Mouse (Mus musculus): ENCODE measurements around the gene Kif16b.
A peak's percentile ranks its signal among the peaks of the same experiment; 100 is the strongest.

The Kif16b gene

DNA sequence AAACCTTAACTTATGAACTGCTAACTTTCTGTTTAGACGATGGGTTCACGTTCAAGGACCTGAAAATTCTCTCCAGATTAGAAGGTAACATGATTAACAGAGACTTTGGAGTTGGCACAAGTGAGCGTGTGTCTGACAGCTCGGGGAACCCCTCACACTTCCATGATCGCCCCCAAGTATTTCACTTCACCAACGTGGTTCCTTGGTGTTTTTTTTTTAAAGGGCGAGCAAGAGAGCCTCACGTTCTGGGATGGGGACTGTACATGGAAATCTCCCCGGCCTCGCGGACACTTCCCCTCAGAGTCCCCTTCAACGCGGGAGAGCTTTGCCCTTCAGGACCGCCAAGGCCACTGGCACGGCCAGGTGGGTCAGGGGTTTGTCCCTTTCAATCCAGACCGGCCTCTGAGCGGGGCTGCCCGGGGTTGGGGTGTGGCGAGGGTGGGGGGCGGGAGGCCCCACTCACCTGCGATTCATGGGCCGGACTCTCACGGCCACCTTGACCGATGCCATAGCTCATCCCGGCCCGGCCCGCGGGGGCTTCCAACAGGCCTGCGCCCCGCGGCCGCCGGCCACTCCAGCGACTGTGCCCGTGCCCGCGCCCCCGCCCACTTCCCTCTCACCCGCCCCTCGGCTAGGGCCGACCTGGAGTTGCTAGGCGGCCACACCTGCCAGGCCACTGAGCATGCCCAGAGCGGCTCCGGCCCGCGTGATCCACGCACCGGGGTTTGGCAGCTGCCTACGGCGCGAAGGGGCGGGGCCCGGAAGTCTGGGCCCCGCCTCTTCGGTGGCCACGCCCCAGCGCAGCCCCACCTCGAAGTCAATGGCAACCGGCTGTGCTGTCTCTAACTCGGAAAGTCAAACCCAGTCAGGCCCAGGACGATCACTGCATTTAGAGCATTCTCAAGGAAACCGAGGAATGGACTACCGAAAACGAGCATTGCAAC is at the start of gene Kif16b:
Gene Kif16b (minus strand): TSS at position 670 of the 944 bp plus-strand sequence.
- peak; percentile 95 for DNase-seq (ENCODE audit: low spot score)

DNA sequence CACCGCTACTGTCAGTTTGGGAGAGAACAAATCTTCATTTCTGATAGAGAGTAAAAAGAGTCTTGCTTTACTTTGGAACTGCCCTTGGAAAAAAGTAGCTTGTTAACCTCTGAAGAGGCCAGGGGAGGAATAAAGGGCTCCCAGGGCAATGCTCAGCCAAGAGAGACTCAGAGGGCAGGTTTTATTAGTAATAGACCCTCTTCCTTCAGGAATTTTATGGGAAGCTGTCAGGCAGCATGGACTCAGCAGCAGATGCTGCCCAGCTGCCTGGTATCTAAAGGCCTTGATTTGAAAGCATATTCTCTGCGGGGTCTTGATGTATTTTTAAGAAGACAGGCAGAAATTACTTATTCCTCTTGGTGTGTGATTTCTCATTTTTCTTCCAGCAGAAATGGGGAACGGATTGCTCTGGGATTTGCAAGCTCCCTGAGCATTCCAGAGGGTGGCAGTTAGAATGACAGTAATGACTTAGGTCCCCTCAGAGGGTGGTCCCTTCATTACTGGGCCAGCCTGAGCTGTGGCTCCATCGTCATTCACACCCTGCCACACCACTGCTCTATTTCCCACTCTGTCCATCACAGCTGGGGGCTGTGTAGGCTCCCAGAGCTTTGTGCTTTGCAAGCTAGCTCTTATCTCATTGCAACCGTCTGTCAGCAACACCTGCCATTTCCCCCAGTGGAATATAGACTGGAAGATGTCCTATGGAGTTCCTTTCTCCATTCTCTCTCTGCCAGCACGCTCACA is 39.7 kb upstream of the Kif16b start:
- no peak for DNase-seq (ENCODE audit: low spot score)

DNA sequence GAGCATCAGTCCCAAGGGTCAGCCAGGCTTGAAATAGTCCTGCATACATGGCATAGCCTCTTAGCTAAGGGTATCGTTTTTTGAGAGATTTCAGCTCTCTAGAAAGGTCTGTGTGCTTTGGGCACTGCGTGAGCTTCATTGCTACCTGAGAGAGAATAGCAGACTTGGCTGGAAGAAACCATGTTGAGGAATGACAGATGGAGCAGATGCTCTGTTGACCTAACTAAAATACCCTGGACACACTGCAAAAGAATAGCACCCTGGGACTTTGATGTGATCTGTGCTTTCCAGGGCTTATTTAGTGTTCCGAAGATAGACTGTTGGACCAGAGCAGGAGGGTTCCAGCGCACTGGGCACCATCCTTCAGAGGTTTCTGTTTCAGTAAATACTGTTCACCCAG is 29.1 kb upstream of the Kif16b start:
- no peak for DNase-seq (ENCODE audit: low spot score)

DNA sequence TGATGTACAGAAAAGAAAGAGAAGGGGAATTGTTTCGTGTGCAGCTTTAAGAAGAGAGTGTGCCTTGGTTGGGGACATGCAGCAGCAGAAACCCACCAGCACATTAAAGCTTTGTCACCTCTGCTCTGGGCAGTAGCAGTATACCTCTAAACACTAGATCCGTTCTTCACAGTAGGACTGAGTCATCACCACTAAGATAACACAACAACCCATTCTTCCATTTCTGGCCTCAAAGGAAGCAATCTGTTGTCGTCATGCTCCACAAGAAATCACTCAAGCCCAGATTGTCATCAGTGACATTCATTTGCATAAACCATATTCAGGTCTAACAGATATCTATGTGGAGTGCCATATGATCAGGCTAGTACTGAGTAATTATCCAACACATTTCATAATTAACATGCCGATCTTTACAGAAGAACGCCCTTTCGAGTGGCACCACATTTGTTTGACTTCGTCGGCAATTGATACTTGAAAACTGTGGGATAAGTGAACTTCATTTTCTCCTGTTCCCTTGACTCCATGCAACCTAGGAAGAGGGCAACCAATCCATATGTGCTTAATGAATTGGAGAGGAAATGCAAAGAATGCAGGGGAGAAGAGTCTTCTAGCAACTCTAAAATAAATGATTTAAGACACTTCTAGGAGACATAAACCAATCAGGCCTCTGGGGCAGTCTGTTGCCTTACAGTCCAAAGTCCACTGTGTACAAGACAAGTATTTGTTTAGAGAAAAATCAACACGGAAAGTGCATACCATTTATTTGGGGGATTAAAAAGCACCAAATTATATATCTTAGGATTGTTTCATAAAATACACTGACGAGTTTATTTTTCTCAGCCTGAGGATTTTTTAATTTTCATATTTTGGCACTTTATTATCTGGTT is 28.1 kb upstream of the Kif16b start:
- no peak for DNase-seq (ENCODE audit: low spot score)

DNA sequence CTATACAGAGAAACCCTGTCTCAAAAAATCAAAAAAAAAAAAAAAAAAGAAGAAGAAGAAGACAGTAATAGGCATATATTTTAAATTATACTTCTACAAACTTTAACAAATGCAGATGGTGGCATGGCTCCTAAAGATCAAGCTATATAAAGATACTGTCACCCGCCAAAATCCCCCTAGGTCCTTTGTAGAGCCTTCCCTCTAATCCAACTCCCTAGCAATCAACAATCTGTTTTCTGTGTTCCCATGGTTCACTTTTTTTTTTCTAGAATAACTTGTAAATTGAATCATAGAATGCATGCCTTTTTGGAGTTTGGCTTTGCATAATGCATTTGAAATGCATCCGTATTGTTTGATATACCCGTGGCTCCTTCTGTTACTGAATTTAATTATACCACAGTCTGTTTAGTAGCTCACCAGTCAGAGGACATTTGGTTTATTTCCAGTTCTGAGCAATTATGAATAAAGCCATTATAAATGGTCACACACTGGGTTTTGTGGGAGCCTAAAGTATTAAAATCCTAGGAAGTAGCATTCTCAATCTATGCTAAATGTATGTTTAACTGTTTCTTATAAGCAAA is 9.6 kb upstream of the Kif16b start:
- no peak for DNase-seq (ENCODE audit: low spot score)

DNA sequence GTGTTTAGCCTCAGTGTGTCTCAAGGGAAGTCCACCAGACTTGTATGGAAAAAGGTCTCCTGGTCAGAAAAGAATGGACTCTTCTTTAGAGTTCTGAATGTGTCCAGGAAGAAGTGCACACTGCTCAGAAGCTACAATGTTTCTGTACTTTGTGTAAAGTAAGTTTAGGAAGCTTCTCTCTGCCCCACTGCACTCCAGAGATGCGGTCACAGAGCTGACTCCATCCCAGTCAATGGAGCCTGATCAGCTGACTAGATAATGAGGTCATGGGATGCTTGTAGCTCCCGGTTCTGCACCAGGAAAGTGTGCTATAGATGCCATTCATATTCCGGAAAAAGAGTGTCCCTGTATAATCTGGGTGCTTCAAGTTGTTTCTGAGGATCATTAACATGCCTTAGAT is 7.9 kb upstream of the Kif16b start:
- no peak for DNase-seq (ENCODE audit: low spot score)

DNA sequence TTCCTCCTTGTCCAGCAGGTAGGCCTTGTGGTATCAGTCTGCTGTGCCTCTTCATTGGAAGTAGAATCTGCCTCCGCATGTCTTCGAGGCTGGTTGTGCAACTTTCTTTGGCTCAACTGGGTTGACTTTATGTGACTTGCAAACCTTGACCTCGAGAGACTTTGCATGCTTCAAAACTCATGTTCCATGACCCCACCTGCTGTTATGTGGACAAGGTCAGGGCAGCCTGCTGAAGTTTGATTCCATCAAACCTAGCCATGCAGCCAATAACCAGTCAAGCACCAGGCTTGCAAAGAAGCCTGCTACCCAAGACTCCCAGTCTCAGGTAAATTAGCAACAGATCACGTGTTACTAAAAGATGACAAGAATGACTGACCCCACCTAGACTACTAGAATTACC is 5.7 kb upstream of the Kif16b start:
- DNase-seq (ENCODE audit: low spot score), result no peak

DNA sequence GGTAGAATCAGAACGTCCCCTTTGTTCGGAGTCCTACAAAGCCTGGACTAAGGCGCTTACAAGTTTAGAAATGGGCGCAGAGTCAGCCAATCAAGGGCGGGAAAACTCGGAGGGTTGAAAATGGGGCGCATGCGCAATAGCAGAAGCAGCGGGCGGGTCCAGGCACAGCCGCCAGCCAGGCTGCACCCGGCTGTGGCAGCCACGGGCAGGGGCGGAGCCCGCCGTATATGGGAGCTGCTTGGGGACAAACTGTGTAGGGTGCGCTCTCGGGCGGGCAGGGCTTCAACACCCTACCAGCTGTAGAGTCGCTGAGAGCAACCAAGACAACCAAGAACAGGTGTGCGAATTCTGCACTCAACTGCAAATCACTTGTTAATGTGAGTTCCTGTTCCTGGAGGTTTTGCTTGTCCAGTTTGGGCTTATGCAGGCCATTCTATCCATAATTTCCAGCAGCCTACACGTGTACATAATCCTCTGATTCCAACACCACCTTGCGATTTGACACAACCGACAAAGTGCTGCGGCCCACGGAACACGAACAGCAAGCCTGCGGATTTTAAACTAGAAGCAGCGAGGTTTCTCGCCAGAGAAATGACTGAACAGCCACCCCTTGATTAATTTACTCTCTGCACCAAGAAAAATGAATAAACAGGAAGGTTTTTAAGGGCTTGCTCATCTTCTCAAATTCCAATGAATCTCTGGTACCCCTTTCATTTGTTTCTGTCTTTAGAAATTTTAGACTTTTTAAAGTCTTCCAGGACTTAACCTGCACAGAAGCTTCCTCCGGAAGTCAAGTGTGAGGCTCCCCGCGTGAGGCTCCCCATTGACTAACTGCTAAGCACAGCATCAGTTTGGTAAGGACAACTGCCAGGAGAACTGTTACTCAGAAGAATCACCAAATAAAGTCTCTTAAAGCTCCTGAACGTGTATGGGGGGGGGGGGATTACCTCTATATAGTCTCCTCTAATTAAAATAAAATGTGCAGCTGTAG is 1.9 kb upstream of the Kif16b start:
- DNase-seq (ENCODE audit: low spot score), result peak; percentile 92

DNA sequence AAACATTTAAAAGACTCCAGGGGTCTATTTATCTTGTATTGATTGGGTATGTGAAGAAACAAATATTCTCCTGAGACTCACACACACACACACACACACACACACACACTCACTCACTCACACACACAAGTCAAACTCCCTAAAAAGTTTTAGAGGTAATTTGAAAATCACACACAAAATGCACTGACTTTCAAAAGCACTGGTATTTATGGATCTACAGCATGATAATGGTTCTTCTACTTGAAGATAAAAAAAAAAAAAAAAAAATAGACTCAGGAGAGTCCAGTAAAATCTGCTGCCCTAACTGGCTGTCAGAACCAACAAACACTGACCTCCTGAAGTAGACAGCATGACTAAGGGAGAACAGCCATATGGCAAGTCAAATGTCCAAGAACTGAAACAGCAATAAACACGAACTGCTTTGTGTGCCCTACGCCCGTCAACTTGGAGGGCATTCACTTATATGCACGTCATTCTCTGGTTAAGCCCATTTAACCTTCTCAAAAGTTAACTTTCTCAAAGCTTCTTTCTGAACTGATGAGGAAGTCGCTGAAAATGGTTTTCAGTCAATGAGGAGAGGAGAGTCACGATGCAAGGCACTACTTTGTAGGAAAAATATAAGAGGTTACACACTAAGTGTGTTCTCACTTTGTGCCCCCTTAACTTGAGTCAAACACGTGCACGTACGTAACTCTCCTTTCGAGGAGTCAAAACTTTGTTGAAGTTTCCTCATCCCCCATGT is 1.0 kb downstream of the Kif16b start:
- no peak for DNase-seq (ENCODE audit: low spot score)

DNA sequence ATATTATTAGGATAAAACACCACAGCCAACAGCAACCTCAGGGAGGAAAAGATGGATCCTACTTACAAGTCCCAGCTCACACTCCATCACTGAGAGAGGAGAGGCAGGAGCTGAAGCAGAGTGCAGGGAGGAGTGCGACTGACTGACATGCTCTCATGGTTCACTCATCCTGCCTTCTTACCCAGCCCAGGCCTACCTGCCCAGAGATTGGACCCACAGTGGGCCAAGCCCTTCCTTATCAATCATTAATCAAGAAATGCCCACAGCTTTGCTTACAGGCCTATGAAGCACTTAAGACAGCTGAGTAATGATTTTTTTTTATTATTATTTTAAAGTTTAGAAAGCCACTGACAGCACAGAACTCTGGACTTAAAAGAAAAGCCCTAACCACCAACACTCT is 7.6 kb downstream of the Kif16b start:
- no peak for DNase-seq (ENCODE audit: low spot score)

DNA sequence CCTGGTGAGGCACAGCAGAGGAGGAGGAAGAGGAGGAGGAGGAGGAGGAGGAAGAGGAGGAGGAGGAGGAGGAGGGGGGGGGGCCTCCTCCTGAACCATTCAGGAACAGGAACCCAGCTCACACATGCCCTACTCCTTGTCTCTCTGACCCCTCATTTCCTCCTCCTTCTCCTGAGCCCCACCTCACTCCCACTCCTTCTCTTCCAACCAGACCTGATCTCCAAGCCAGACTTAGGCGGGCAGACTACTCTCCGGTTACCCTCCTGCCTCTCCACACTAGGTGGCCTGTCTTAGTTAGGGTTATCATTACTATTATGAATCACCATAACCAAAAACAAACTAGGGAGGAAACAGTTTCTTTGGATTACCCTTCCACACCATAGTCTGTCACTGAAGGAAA is 10.0 kb downstream of the Kif16b start:
- no peak for DNase-seq (ENCODE audit: low spot score)

DNA sequence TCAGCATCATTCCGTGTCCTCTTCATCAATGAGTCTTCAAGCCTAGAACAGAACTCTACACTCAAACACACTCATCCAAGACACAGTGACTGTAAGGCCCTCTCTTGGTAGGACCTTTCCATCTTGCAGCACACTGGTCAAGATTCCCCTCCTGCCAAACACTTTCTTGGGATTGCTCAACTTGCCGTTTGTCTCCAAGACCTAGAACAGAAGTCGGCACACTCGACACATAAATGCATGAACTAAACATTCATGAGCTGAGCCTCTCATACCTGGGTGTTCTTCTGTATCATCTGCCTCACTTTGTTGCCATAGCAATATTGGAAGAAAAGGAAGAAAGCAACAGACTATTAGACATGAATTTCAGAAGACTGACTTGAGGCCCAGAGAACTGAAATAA is 16.9 kb downstream of the Kif16b start:
- no peak for DNase-seq (ENCODE audit: low spot score)

DNA sequence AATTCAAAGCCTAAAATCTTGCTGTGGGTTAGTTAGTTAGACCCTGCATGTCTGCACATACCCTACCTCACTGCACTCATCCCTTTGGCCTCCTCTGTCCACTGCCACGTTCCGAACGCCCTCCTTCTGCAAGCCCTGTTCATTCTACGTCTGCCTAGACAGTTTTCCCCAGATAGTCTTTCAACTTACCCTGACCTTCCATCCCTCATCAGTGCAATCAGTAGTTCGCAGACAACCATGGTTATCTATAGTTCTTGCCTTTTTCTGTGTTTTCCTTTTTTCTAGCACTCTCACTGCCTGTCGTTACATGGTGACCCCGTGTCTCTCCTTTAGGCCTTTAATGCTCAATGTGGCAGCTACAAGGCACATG is 17.7 kb downstream of the Kif16b start:
- DNase-seq (ENCODE audit: low spot score), result no peak

DNA sequence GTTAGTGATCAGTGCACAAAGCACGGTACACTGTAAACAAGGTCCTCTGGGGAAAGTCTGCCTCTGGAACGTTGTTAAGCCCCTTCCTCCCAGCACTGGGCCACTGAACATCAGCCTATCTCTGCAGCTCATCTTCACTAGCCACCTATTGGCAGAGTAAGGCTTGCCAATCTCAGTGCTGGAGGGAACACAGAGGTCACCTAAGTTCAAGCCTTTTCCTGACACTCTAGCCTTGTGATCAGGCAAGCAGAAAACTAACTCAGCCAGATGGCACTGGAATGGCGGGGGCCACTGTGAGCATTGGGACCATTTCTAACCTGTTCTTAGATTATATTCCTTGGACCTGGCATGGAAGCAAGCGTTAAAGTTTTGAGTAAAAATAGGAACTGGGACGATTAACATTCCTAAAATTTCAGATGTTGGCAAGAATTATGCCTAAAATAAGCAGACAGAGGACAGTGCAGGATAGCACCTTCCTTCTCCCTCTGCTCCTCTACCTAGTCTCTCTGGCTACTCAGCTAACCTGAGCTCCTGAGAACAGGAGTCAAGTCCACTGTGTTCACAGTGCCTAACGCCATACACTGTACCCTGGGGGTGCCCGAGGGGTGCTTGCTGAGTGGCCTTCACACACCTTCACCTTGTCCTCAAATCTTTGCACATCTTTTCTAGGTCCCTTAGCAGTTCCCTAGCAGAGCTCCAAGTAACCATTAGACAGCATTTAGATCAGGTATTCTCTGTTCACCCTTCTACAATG is 18.3 kb downstream of the Kif16b start:
- no peak for DNase-seq (ENCODE audit: low spot score)

DNA sequence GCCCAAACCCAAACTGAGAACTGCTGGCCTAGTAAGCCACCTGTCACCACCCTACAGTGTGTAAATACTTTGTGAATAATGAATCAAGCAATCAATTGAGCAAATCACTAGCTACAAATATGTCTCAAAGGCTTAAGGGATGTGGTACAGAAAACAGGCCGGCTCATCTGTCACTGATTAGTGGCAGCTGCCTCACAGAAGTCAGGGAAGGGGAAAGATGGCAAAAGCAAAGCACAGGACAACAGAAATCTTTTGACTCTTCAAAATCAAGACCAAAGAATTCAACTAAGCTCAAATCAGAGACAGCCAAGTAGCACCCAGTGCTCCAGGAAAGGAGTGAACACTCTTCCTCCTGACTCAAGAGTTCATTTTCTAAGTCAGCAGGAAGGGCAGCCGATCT is 18.9 kb downstream of the Kif16b start:
- no peak for DNase-seq (ENCODE audit: low spot score)

DNA sequence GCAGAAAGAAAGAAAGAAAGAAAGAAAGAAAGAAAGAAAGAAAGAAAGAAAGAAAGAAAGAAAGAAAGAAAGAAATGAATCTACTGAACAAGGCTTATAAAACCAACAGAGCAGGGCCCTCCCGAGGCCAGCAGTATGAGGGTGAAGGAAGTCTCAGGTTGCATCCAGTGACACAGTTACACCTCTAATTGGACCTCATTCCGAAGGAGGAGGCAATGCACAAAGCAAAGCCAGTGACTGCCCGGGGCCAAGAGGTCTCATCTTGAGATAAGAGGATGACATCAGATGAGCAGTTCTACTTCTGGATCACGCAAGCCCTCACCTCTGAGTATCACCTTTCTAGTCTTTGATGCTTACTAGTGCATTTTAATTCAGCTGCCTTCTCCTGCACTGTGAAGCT is 20.2 kb downstream of the Kif16b start:
- DNase-seq (ENCODE audit: low spot score), result no peak

DNA sequence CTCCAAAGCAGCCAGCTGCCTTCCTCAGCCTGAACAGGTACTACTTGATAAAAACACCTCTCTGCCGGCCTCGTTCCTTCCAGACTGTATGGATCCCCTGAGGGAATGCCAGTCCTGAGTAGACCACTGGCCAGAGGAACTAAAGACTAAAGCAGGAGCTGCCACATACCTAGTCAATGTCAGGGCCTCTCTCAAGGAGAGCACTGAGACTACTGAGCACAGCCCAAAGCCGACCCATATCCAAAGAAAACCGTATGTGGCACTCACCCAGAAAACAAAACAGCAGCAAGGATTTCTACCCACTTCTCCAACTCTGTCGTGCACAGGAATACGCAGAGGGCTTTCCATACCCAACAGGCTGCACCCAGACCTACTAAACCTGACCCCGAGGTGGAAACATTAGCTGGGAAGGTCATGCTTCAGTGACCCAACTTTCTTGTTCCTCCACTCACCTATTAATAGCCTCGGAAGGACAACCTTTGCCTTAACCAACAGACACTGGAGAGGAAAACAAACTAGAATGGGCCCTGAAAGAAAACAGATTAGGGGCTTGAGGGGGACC is 22.0 kb downstream of the Kif16b start:
- DNase-seq (ENCODE audit: low spot score), result no peak

DNA sequence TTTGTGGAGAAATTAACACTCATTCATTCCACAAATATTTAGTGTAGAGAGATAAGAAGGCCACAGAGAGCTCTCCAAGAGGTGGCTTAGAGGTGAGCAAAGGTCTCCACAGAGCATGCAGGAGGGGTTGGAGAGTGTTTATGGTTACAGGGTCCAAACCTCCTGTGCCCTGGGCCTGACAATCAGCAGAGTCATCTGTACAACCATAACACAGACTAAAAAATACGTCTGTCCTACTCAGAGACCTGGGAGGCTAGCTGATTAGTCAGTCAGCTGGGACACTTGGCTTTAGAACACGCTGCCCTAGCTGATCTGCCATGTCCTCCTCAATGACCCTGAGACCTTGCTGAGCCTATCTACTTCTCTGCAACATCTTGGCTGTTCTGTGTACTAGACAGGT is 24.7 kb downstream of the Kif16b start:
- no peak for DNase-seq (ENCODE audit: low spot score)

DNA sequence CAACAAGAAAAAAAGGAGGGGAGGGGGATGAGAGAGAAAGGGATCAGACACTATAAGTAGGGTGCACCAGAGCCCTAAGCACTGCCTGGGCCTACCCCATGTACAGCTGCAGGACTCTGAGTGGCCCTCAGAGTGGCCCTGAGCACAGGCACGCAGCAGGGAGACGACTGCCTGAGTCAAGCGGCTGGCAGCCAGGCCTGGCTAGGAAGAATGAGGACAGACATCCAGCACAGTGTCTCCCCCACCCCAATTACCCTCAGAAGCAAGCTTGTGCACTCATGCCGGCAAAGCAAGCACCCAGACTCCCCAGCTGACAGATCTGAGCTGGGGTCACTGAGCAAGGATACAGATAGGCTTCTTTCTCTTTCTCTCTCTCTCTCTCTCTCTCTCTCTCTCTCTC is 25.4 kb downstream of the Kif16b start:
- no peak for DNase-seq (ENCODE audit: low spot score)

Measured in urinary bladder, postnatal 25 days (tissue).